Mouse (Mus musculus) limb, embryonic 14.5 days (tissue): Measurements from ENCODE around the gene Fancd2. TPM values are rescaled to one million over a fixed set of nuclear protein-coding genes. Genes with fewer than 3 reads are reported as not detected.
A peak's percentile ranks its signal among the peaks of the same experiment; 100 is the strongest.

ENCODE experiments used
- ATAC-seq: fragments of 200-750 bp; cut with Nextera tagmentation; 2 replicates; pipeline ENCODE4 v1.8.0; 2017; ENCODE audit warnings: low read depth, moderate number of reproducible peaks, moderate TSS enrichment; ENCODE audit not compliant: low FRiP score
- DNase-seq: peaks from one replicate; pipeline ENCODE4 v3.0.0-alpha.2; 2015; ENCODE audit warnings: low spot score
- H3K27ac ChIP-seq: fragments of 300-500 bp; sonication (generic); replicated peaks from 2 replicates; pipeline ENCODE4 v1.5.1; 2014; ENCODE audit warnings: low read depth, mild to moderate bottlenecking, low read length, moderate library complexity, mixed read lengths
- H3K27me3 ChIP-seq: fragments of 300-500 bp; sonication (generic); 2 replicates; pipeline ENCODE4 v1.6.1; 2014; ENCODE audit warnings: low read length, mixed read lengths; ENCODE audit not compliant: control insufficient read depth, insufficient read depth
- H3K36me3 ChIP-seq: fragments of 300-500 bp; sonication (generic); 2 replicates; pipeline ENCODE4 v1.6.1; 2014; ENCODE audit warnings: mild to moderate bottlenecking, low read length, moderate library complexity, mixed read lengths; ENCODE audit not compliant: control insufficient read depth, insufficient read depth
- H3K4me1 ChIP-seq: fragments of 300-500 bp; sonication (generic); 2 replicates; pipeline ENCODE4 v1.6.1; 2014; ENCODE audit warnings: antibody characterized with exemption, low read length, mixed read lengths; ENCODE audit not compliant: control insufficient read depth, insufficient read depth
- H3K4me2 ChIP-seq: fragments of 300-500 bp; sonication (generic); replicated peaks from 2 replicates; pipeline ENCODE4 v1.6.1; 2014; ENCODE audit warnings: low read depth, mild to moderate bottlenecking, low read length, moderate library complexity; ENCODE audit not compliant: severe bottlenecking
- H3K4me3 ChIP-seq: fragments of 300-500 bp; sonication (generic); replicated peaks from 2 replicates; pipeline ENCODE4 v1.5.1; 2014; ENCODE audit warnings: low read length
- H3K9ac ChIP-seq: fragments of 300-500 bp; sonication (generic); 2 replicates; pipeline ENCODE4 v1.6.1; 2014; ENCODE audit warnings: mild to moderate bottlenecking, low read depth, low read length, moderate library complexity; ENCODE audit not compliant: severe bottlenecking
- H3K9me3 ChIP-seq: fragments of 300-500 bp; sonication (generic); 2 replicates; pipeline ENCODE4 v1.6.1; 2016; ENCODE audit warnings: low read length; ENCODE audit not compliant: control insufficient read depth
- POLR2A ChIP-seq: fragments of 200-500 bp; IDR thresholded peaks from 2 replicates; pipeline ENCODE4 v1.8.0; 2012; ENCODE audit warnings: inconsistent platforms, mild to moderate bottlenecking, moderate library complexity, borderline replicate concordance; ENCODE audit not compliant: insufficient read depth, insufficient read length; ENCODE audit errors: extremely low read depth
- WGBS: fragments of 180-500 bp; shearing (Covaris S2); extraction: QIAGEN DNeasy Blood & Tissue Kit; methylation state at CpG from one replicate; pipeline ENCODE4 v1.1.7; 2014; 5-methylcytosine and 5-hydroxymethylcytosine counted together
- polyA plus RNA-seq, 2 experiments: library from polyadenylated mRNA; depleted of rRNA in 1 of 2; stranded (reverse) in 1 of 2; unstranded in 1 of 2; fragments of >200 nt; fragmentation: Nextera tagmentation in 1 of 2; extraction: Ambion mirVana in 1 of 2; gene quantifications; 2 replicates each; pipeline versions ENCODE4 v1.2.1 to v1.2.3; 2012 to 2014

The Fancd2 gene
- polyA plus RNA-seq (2012; rRNA removed), result 12.8 and 15.9 TPM in 2 replicates
- 7.5 and 7.8 TPM in 2 replicates for polyA plus RNA-seq (2014; fragmentation: Nextera tagmentation; extraction: Ambion mirVana)

- Histone ChIP-seq H3K4me3 (peak within 1 kb of the TSS; percentile 68), H3K27ac (peak within 1 kb of the TSS; percentile 80), H3K9me3 (no peaks in the 10 kb centered on the region), H3K36me3 (peaks cover 8% of the 10 kb centered on the region), H3K4me1 (peaks cover 7% of the 10 kb centered on the region; the same call in 1 of the 2 replicates), H3K9ac (peak within 1 kb of the TSS; percentile 73), H3K4me2 (peak within 1 kb of the TSS; percentile 51), H3K27me3 (no peaks in the 10 kb centered on the region)
- TF ChIP-seq POLR2A, result peak; percentile 67; the same call in 1 of the 2 replicates
- DNase-seq (peak; percentile 85), ATAC-seq (peak; percentile 90)
- under 1% methylated on average over 47 of the region's 47 CpGs for WGBS
Measured at GRCm38 (mm10) chr6:113530932-113531839, at the start of gene Fancd2, which contains the start of gene Emc3. TSS of gene Fancd2 (plus strand) at chr6:113531682. TSS of gene Emc3 (minus strand) at chr6:113531652.

GRCm38 (mm10) chr6:113482477-113483099 is 48.9 kb upstream of the Fancd2 start:
- WGBS, result 3% methylated on average over 49 of the region's 65 CpGs
- H3K4me2 ChIP-seq, result peak overlapping the region; percentile 69
- peak overlapping the region; percentile 41 for H3K4me3 ChIP-seq
- H3K9me3 ChIP-seq, result no peaks in the 10 kb centered on the region
- 0 out of 2 replicates have a peak overlapping the region, but pooled peaks have one; percentile 3 for H3K27ac ChIP-seq
- H3K4me1 ChIP-seq, result peaks cover 8% of the 10 kb centered on the region; the same call in 1 of the 2 replicates
- peak overlapping the region; percentile 37 for H3K9ac ChIP-seq
- DNase-seq (no peak), ATAC-seq (peak; percentile 21)
- H3K36me3 ChIP-seq, result no peaks in the 10 kb centered on the region
- TF ChIP-seq POLR2A, result no peak
- H3K27me3 ChIP-seq, result peaks cover 26% of the 10 kb centered on the region

GRCm38 (mm10) chr6:113483100-113483615 is 48.3 kb upstream of the Fancd2 start, which contains the start of gene Creld1:
TSS of gene Creld1 (plus strand) at chr6:113483297.
- peak; percentile 94 for ATAC-seq
- peak; percentile 91 for DNase-seq
- Histone ChIP-seq H3K27me3 (peaks cover 26% of the 10 kb centered on the region), H3K27ac (0 out of 2 replicates have a peak within 1 kb of the TSS, but pooled peaks have one; percentile 3), H3K36me3 (no peaks in the 10 kb centered on the region), H3K4me2 (peak within 1 kb of the TSS; percentile 69), H3K4me1 (peaks cover 8% of the 10 kb centered on the region; the same call in 1 of the 2 replicates), H3K4me3 (peak within 1 kb of the TSS; percentile 41), H3K9ac (peak within 1 kb of the TSS; percentile 44), H3K9me3 (no peaks in the 10 kb centered on the region)
- 2% methylated on average over 26 of the region's 26 CpGs for WGBS
- no peak for TF ChIP-seq POLR2A

GRCm38 (mm10) chr6:113483729-113484128 is 47.8 kb upstream of the Fancd2 start:
- no peak for ATAC-seq

More at GRCm38 (mm10) chr6:113483729-113484128, 47.8 kb upstream of the Fancd2 start:
- H3K27ac ChIP-seq, result no peak overlapping the region
- H3K4me2 ChIP-seq, result peak overlapping the region; percentile 69
- peaks cover 26% of the 10 kb centered on the region for H3K27me3 ChIP-seq
- H3K9me3 ChIP-seq, result no peaks in the 10 kb centered on the region
- H3K4me3 ChIP-seq, result peak overlapping the region; percentile 41
- 11% methylated on average over 10 of the region's 10 CpGs for WGBS
- H3K4me1 ChIP-seq, result peaks cover 8% of the 10 kb centered on the region; the same call in 1 of the 2 replicates
- no peak for DNase-seq
- no peak for TF ChIP-seq POLR2A
- H3K9ac ChIP-seq, result peak overlapping the region; percentile 44
- H3K36me3 ChIP-seq, result no peaks in the 10 kb centered on the region
